Mouse (Mus musculus): ENCODE data around the gene D11Wsu47e.

GRCm38 (mm10) chr11:113729239-113729638, 45.0 kb downstream of the D11Wsu47e start:
- no peak for TF ChIP-seq CTCF (IDR thresholded peaks at IDR 0.05; ENCODE audit: extremely low read depth, insufficient read length, insufficient replicate concordance, low read depth, low read length)
- no peak for TF ChIP-seq POLR2A (IDR thresholded peaks at IDR 0.05; ENCODE audit: low read depth, low read length)

Measured in small intestine, adult 2 months (tissue).